Mouse (Mus musculus) midbrain, embryonic 15.5 days (tissue): ENCODE measurements around the gene Dnajc16. TPM values are rescaled to one million over a fixed set of nuclear protein-coding genes. Genes with fewer than 3 reads are reported as not detected.

ENCODE experiments used
- ATAC-seq: fragments of 200-750 bp; cut with Nextera tagmentation; replicated peaks from 2 replicates; pipeline ENCODE4 v1.8.0; 2017; ENCODE audit warnings: moderate TSS enrichment
- H3K27ac ChIP-seq: fragments of 300-500 bp; sonication (generic); 2 replicates; pipeline ENCODE4 v1.5.1; 2015; ENCODE audit warnings: mild to moderate bottlenecking, inconsistent platforms
- H3K27me3 ChIP-seq: fragments of 300-500 bp; sonication (generic); replicated peaks from 2 replicates; pipeline ENCODE4 v1.6.1; 2015; ENCODE audit warnings: inconsistent platforms
- H3K36me3 ChIP-seq: fragments of 300-500 bp; sonication (generic); replicated peaks from 2 replicates; pipeline ENCODE4 v1.6.1; 2015; ENCODE audit warnings: inconsistent platforms
- H3K4me1 ChIP-seq: fragments of 300-500 bp; sonication (generic); 2 replicates; pipeline ENCODE4 v1.6.1; 2015; ENCODE audit warnings: inconsistent platforms
- H3K4me2 ChIP-seq: fragments of 300-500 bp; sonication (generic); 2 replicates; pipeline ENCODE4 v1.6.1; 2015; ENCODE audit warnings: inconsistent platforms, mild to moderate bottlenecking, moderate library complexity
- H3K4me3 ChIP-seq: fragments of 300-500 bp; sonication (generic); 2 replicates; pipeline ENCODE4 v1.5.1; 2015; ENCODE audit warnings: mild to moderate bottlenecking, inconsistent platforms
- H3K9ac ChIP-seq: fragments of 300-500 bp; sonication (generic); 2 replicates; pipeline ENCODE4 v1.6.1; 2015; ENCODE audit warnings: mild to moderate bottlenecking, inconsistent platforms
- H3K9me3 ChIP-seq: fragments of 300-500 bp; sonication (generic); 2 replicates; pipeline ENCODE4 v1.6.1; 2016; ENCODE audit warnings: inconsistent platforms
- WGBS: fragments of 180-500 bp; shearing (Covaris S2); methylation state at CpG from one replicate; pipeline ENCODE4 v1.1.7; 2015; ENCODE audit warnings: mixed read lengths; 5-methylcytosine and 5-hydroxymethylcytosine counted together
- polyA plus RNA-seq: library from polyadenylated mRNA; unstranded; fragments of >200 nt; fragmentation: Nextera tagmentation; extraction: Ambion mirVana; gene quantifications from 2 replicates; pipeline ENCODE4 v1.2.1, GENCODE M21; 2015

The Dnajc16 gene
- polyA plus RNA-seq, 1 experiment from 2014 or later, result 6.5 TPM

GRCm38 (mm10) chr4:141793282-141794151 lies 2.8 kb upstream of the Dnajc16 start, which contains the start of gene Casp9:
Gene Casp9 (plus strand): TSS chr4:141793612.
- H3K4me3 ChIP-seq, result peak within 1 kb of the TSS; percentile 80
- H3K27me3 ChIP-seq, result no peaks in the 10 kb centered on the region
- no peaks in the 10 kb centered on the region for H3K36me3 ChIP-seq
- peak within 1 kb of the TSS; percentile 62 for H3K4me2 ChIP-seq
- under 1% methylated on average over 73 of the region's 80 CpGs for WGBS
- ATAC-seq, result peak; percentile 70
- H3K9ac ChIP-seq, result peak within 1 kb of the TSS; percentile 71
- peaks cover 34% of the 10 kb centered on the region for H3K4me1 ChIP-seq
- no peaks in the 10 kb centered on the region for H3K9me3 ChIP-seq
- H3K27ac ChIP-seq, result peak within 1 kb of the TSS; percentile 94

GRCm38 (mm10) chr4:141792554-141793281 lies 2.0 kb upstream of the Dnajc16 start:
- Histone ChIP-seq H3K4me1 (peaks cover 34% of the 10 kb centered on the region), H3K9me3 (no peaks in the 10 kb centered on the region), H3K4me2 (peak overlapping the region; percentile 62), H3K4me3 (peak overlapping the region; percentile 80), H3K9ac (0 out of 2 replicates have a peak overlapping the region, but pooled peaks have one; percentile 71), H3K36me3 (0 out of 2 replicates have a peak, but pooled peaks cover 2% of the 10 kb centered on the region), H3K27ac (peak overlapping the region; percentile 94), H3K27me3 (no peaks in the 10 kb centered on the region)
- 10% methylated on average over 10 of the region's 10 CpGs for WGBS
- no peak for ATAC-seq

GRCm38 (mm10) chr4:141791951-141792350 lies 1.2 kb upstream of the Dnajc16 start:
- H3K36me3 ChIP-seq, result 0 out of 2 replicates have a peak, but pooled peaks cover 5% of the 10 kb centered on the region
- H3K9me3 ChIP-seq, result no peaks in the 10 kb centered on the region
- no peak overlapping the region for H3K4me3 ChIP-seq
- 86% methylated on average over 8 of the region's 8 CpGs for WGBS
- H3K27ac ChIP-seq, result no peak overlapping the region
- H3K4me2 ChIP-seq, result no peak overlapping the region
- peaks cover 34% of the 10 kb centered on the region for H3K4me1 ChIP-seq
- no peaks in the 10 kb centered on the region for H3K27me3 ChIP-seq
- H3K9ac ChIP-seq, result no peak overlapping the region
- ATAC-seq, result no peak

- no peak for ATAC-seq
- H3K27ac ChIP-seq, result no peak overlapping the region
- H3K4me1 ChIP-seq, result peaks cover 33% of the 10 kb centered on the region
- H3K9ac ChIP-seq, result no peak overlapping the region
- H3K36me3 ChIP-seq, result 0 out of 2 replicates have a peak, but pooled peaks cover 5% of the 10 kb centered on the region
- no peaks in the 10 kb centered on the region for H3K9me3 ChIP-seq
- no peak overlapping the region for H3K4me3 ChIP-seq
- H3K27me3 ChIP-seq, result no peaks in the 10 kb centered on the region
- 93% methylated on average over 7 of the region's 7 CpGs for WGBS
- H3K4me2 ChIP-seq, result no peak overlapping the region
These were observed 755 bp upstream of the Dnajc16 start for GRCm38 (mm10) chr4:141791486-141791885.

- WGBS, result 60% methylated on average over 3 of the region's 3 CpGs
- H3K4me1 ChIP-seq, result peaks cover 19% of the 10 kb centered on the region
- no peaks in the 10 kb centered on the region for H3K9me3 ChIP-seq
- peak overlapping the region; percentile 85 for H3K4me2 ChIP-seq
- H3K4me3 ChIP-seq, result peak overlapping the region; percentile 82
- 0 out of 2 replicates have a peak, but pooled peaks cover 8% of the 10 kb centered on the region for H3K36me3 ChIP-seq
- no peak; the same call in 1 of the 2 replicates for ATAC-seq
- H3K27me3 ChIP-seq, result no peaks in the 10 kb centered on the region
- H3K27ac ChIP-seq, result peak overlapping the region; percentile 86; the same call in 1 of the 2 replicates
- peak overlapping the region; percentile 92 for H3K9ac ChIP-seq
These were observed 1.0 kb downstream of the Dnajc16 start for GRCm38 (mm10) chr4:141789564-141790218.

- 97% methylated on average over 7 of the region's 7 CpGs for WGBS
- Histone ChIP-seq H3K4me3 (no peak overlapping the region), H3K27ac (no peak overlapping the region), H3K27me3 (no peaks in the 10 kb centered on the region), H3K9me3 (no peaks in the 10 kb centered on the region), H3K4me1 (peaks cover 10% of the 10 kb centered on the region), H3K4me2 (no peak overlapping the region), H3K36me3 (peaks cover 24% of the 10 kb centered on the region), H3K9ac (no peak overlapping the region)
- ATAC-seq, result no peak
These were observed 3.3 kb downstream of the Dnajc16 start for GRCm38 (mm10) chr4:141787462-141787861.

- H3K27ac ChIP-seq, result no peak overlapping the region
- no peak for ATAC-seq
- no peak overlapping the region for H3K4me3 ChIP-seq
- H3K9ac ChIP-seq, result no peak overlapping the region
- no peak overlapping the region for H3K4me2 ChIP-seq
- peaks cover 28% of the 10 kb centered on the region for H3K36me3 ChIP-seq
- H3K9me3 ChIP-seq, result no peaks in the 10 kb centered on the region
- 83% methylated on average over 6 of the region's 6 CpGs for WGBS
- peaks cover 10% of the 10 kb centered on the region for H3K4me1 ChIP-seq
- H3K27me3 ChIP-seq, result no peaks in the 10 kb centered on the region
These were observed 3.7 kb downstream of the Dnajc16 start for GRCm38 (mm10) chr4:141787046-141787445.

GRCm38 (mm10) chr4:141786141-141786540 lies 4.6 kb downstream of the Dnajc16 start:
- H3K9me3 ChIP-seq, result no peaks in the 10 kb centered on the region
- no peak for ATAC-seq
- H3K36me3 ChIP-seq, result peaks cover 36% of the 10 kb centered on the region
- H3K27ac ChIP-seq, result no peak overlapping the region
- H3K4me3 ChIP-seq, result no peak overlapping the region
- H3K27me3 ChIP-seq, result no peaks in the 10 kb centered on the region
- no peak overlapping the region for H3K9ac ChIP-seq
- peaks cover 9% of the 10 kb centered on the region for H3K4me1 ChIP-seq
- no peak overlapping the region for H3K4me2 ChIP-seq
- WGBS, result 92% methylated on average over 13 of the region's 13 CpGs

GRCm38 (mm10) chr4:141784835-141785234 lies 5.9 kb downstream of the Dnajc16 start:
- ATAC-seq, result no peak
- 87% methylated on average over 5 of the region's 5 CpGs for WGBS
- H3K36me3 ChIP-seq, result peaks cover 47% of the 10 kb centered on the region
- no peak overlapping the region for H3K4me3 ChIP-seq
- H3K9me3 ChIP-seq, result no peaks in the 10 kb centered on the region
- no peak overlapping the region for H3K27ac ChIP-seq
- H3K4me1 ChIP-seq, result peaks cover 4% of the 10 kb centered on the region
- no peaks in the 10 kb centered on the region for H3K27me3 ChIP-seq
- no peak overlapping the region for H3K4me2 ChIP-seq
- H3K9ac ChIP-seq, result no peak overlapping the region

GRCm38 (mm10) chr4:141781201-141781985 lies 9.3 kb downstream of the Dnajc16 start:
- Histone ChIP-seq H3K4me2 (no peak overlapping the region), H3K9ac (no peak overlapping the region), H3K4me3 (no peak overlapping the region), H3K27me3 (no peaks in the 10 kb centered on the region), H3K36me3 (peaks cover 55% of the 10 kb centered on the region), H3K9me3 (no peaks in the 10 kb centered on the region), H3K27ac (no peak overlapping the region), H3K4me1 (no peaks in the 10 kb centered on the region)
- 96% methylated on average over 8 of the region's 8 CpGs for WGBS
- no peak for ATAC-seq

GRCm38 (mm10) chr4:141779828-141780227 lies 10.9 kb downstream of the Dnajc16 start:
- Histone ChIP-seq H3K4me3 (no peak overlapping the region), H3K9me3 (no peaks in the 10 kb centered on the region), H3K4me1 (no peaks in the 10 kb centered on the region), H3K27ac (no peak overlapping the region), H3K4me2 (no peak overlapping the region), H3K27me3 (no peaks in the 10 kb centered on the region), H3K9ac (no peak overlapping the region), H3K36me3 (peaks cover 62% of the 10 kb centered on the region)
- ATAC-seq, result no peak
- WGBS, result 95% methylated on average over 8 of the region's 8 CpGs
